In the genomic region with DNA sequence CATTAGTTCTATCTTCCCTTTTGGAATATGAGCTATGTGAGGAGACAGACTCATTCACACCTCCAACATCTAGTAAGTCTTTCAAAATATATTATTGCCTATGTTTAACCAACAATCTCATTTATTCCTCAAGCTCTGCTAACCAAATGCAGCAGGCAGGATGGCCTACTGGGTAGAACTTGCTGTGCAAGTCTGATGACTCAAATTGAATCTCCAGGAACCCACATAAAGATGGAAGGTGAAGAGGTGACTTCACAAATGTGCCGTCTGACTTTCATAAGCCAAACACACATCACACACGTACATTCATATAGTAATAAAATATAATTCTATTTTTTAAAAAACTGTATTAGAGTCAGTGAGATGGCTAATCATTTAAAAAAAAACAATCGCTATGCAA, we compare ENCODE assay signal across 9 mouse cellular contexts. TPM values are rescaled to one million over a fixed set of nuclear protein-coding genes. Genes with fewer than 3 reads are reported as not detected.
A peak's percentile ranks its signal among the peaks of the same experiment; 100 is the strongest.
DNase-seq lines count a peak whose midpoint lies in the region; ATAC-seq and TF ChIP-seq lines count a peak whose summit lies in the region.
"Had no signal": no experiment of that assay in that cellular context is flagged by ENCODE, and none has a peak within 500 bp of the region (broad histone marks: within the 10 kb centered on the region; RNA-seq: fewer than 3 reads in every experiment).

No protein-coding gene starts in this region.

- H3K36me3 ChIP-seq in heart, postnatal 0 days (replicated peaks; ENCODE audit: control insufficient read depth, insufficient read depth, low read length), result peaks cover 15% of the 10 kb centered on the region; the same call in 1 of the 2 replicates
- H3K36me3 ChIP-seq in hindbrain, embryonic 15.5 days, result no peaks in the 10 kb centered on the region
- H3K36me3 ChIP-seq in midbrain, embryonic 13.5 days, result peaks cover under 1% of the 10 kb centered on the region

- no peak for TF ChIP-seq EP300 in heart, postnatal 0 days (IDR thresholded peaks at IDR 0.05; ENCODE audit: low read depth)

- peaks cover 16% of the 10 kb centered on the region for H3K4me1 ChIP-seq in heart, postnatal 0 days (ENCODE audit: control insufficient read depth, insufficient read depth)
- no peaks in the 10 kb centered on the region; the same call in 1 of the 2 replicates for H3K4me1 ChIP-seq in cortical plate, adult 2 months (ENCODE audit: control insufficient read depth, insufficient read depth, low read length)
- peaks cover 17% of the 10 kb centered on the region for H3K4me1 ChIP-seq in hindbrain, embryonic 15.5 days (replicated peaks)
- H3K4me1 ChIP-seq in midbrain, embryonic 13.5 days (replicated peaks), result peaks cover 23% of the 10 kb centered on the region

- H3K9me3 ChIP-seq in heart, postnatal 0 days (replicated peaks; ENCODE audit: control insufficient read depth, low read length), result no peaks in the 10 kb centered on the region
- no peaks in the 10 kb centered on the region for H3K9me3 ChIP-seq in hindbrain, embryonic 15.5 days
- H3K9me3 ChIP-seq in midbrain, embryonic 13.5 days, result no peaks in the 10 kb centered on the region

- peak overlapping the region; percentile 74 for H3K4me2 ChIP-seq in heart, postnatal 0 days (ENCODE audit: low read depth, low read length)
- H3K4me2 ChIP-seq in hindbrain, embryonic 15.5 days, result peak overlapping the region; percentile 95
- H3K4me2 ChIP-seq in midbrain, embryonic 13.5 days (replicated peaks), result peak overlapping the region; percentile 73

- ATAC-seq in heart, postnatal 0 days (ENCODE audit: insufficient read depth, low read depth), result no peak
- ATAC-seq in hindbrain, embryonic 15.5 days (ENCODE audit: low FRiP score, low read depth), result no peak
- no peak for ATAC-seq in midbrain, embryonic 13.5 days

- intact Hi-C loops in heart, postnatal 14 days (cut with DNase I), result loop anchor here (1.0 to 2.0 kb wide), 2 partner anchors 24 to 35 kb away; partner anchors contain the start of gene Sf3b1
- intact Hi-C loops in left cerebral cortex, postnatal 25 days (cut with DNase I), result loop anchor here (1.0 to 5.0 kb wide), 2 partner anchors 25 to 36 kb away; partner anchors contain the start of genes Hspd1 and Hspe1

- no peak for TF ChIP-seq CTCF in heart, postnatal 0 days (IDR thresholded peaks at IDR 0.05; ENCODE audit: low read depth)
- TF ChIP-seq CTCF in cortical plate, adult 2 months (IDR thresholded peaks at IDR 0.05; ENCODE audit: extremely low read depth, insufficient read depth, low read length), result no peak

- TF ChIP-seq POLR2A in cortical plate, adult 2 months (IDR thresholded peaks at IDR 0.05; ENCODE audit: extremely low read depth, insufficient read depth, low read length), result no peak

- peak overlapping the region; percentile 74 for H3K4me3 ChIP-seq in heart, postnatal 0 days (ENCODE audit: low read depth, low read length)
- H3K4me3 ChIP-seq in cortical plate, adult 2 months (ENCODE audit: insufficient read depth, low read length), result no peak overlapping the region; the same call in 1 of the 2 replicates
- peak overlapping the region; percentile 86 for H3K4me3 ChIP-seq in hindbrain, embryonic 15.5 days
- peak overlapping the region; percentile 88 for H3K4me3 ChIP-seq in midbrain, embryonic 13.5 days (replicated peaks)

- no peaks in the 10 kb centered on the region for H3K27me3 ChIP-seq in heart, postnatal 0 days (ENCODE audit: control insufficient read depth, insufficient read depth, low read length)
- 0 out of 2 replicates have a peak, but pooled peaks cover 6% of the 10 kb centered on the region for H3K27me3 ChIP-seq in hindbrain, embryonic 15.5 days
- H3K27me3 ChIP-seq in midbrain, embryonic 13.5 days, result peaks cover 8% of the 10 kb centered on the region

- H3K27ac ChIP-seq in heart, postnatal 0 days (ENCODE audit: low read depth), result peak overlapping the region; percentile 95
- peak overlapping the region; percentile 89; the same call in 1 of the 2 replicates for H3K27ac ChIP-seq in cortical plate, adult 2 months (ENCODE audit: insufficient read depth, low read length)
- peak overlapping the region; percentile 87; the same call in 1 of the 2 replicates for H3K27ac ChIP-seq in hindbrain, embryonic 15.5 days (replicated peaks)
- no peak overlapping the region for H3K27ac ChIP-seq in midbrain, embryonic 13.5 days

- WGBS in heart, postnatal 0 days, result 73% methylated on average over 3 of the region's 3 CpGs
- WGBS in hindbrain, embryonic 15.5 days, result 77% methylated on average over 3 of the region's 3 CpGs
- WGBS in midbrain, embryonic 13.5 days, result 82% methylated on average over 3 of the region's 3 CpGs

- peak overlapping the region; percentile 53 for H3K9ac ChIP-seq in heart, postnatal 0 days (replicated peaks; ENCODE audit: low read depth, low read length)
- no peak overlapping the region for H3K9ac ChIP-seq in hindbrain, embryonic 15.5 days
- H3K9ac ChIP-seq in midbrain, embryonic 13.5 days (replicated peaks), result no peak overlapping the region; the same call in 1 of the 2 replicates

- DNase-seq in heart, postnatal 0 days (ENCODE audit: low spot score), result no peak
- DNase-seq in heart, postnatal 14 days, result no peak
- DNase-seq in urinary bladder, postnatal 25 days (ENCODE audit: low spot score), result no peak
- no peak for DNase-seq in left cerebral cortex, postnatal 25 days (ENCODE audit: low spot score in 2 of 2)
- DNase-seq in retina, postnatal 1 day, result no peak
- DNase-seq: cerebellum, adult 11 months had no signal

RNA-seq across cellular contexts. Expression of gene Coq10b, which starts 0.9 kb away (rescaled TPM):
- total RNA-seq in heart, postnatal 0 days (2014; rRNA removed; ENCODE audit: low replicate concordance), result 11.5 and 12.1 TPM in 2 replicates
- 28.9 and 32.2 TPM in 2 replicates for polyA plus RNA-seq in heart, postnatal 0 days (2015; fragmentation: Nextera tagmentation; extraction: Ambion mirVana)
- 10 to 100 TPM; 47.3 to 61.7 TPM for total RNA-seq in heart, postnatal 14 days (2021)
- 29.1 and 34.7 TPM in 2 replicates for polyA plus RNA-seq in cortical plate, adult 2 months (2012; rRNA removed)
- polyA plus RNA-seq in hindbrain, embryonic 15.5 days (2015; fragmentation: Nextera tagmentation; extraction: Ambion mirVana), result 29.2 and 30.1 TPM in 2 replicates
- polyA plus RNA-seq in midbrain, embryonic 13.5 days (2015; fragmentation: Nextera tagmentation; extraction: Ambion mirVana), result 33.1 and 35.2 TPM in 2 replicates
- 10 to 100 TPM; 29.2 to 35.4 TPM for total RNA-seq in left cerebral cortex, postnatal 25 days (2021)

RNA-seq across cellular contexts. Expression of gene Sf3b1, which starts 24.4 kb away (rescaled TPM):
- 118 and 119 TPM in 2 replicates for total RNA-seq in heart, postnatal 0 days (2014; rRNA removed; ENCODE audit: low replicate concordance)
- 172 and 173 TPM in 2 replicates for polyA plus RNA-seq in heart, postnatal 0 days (2015; fragmentation: Nextera tagmentation; extraction: Ambion mirVana)
- 100 to 1,000 TPM; 100 to 106 TPM for total RNA-seq in heart, postnatal 14 days (2021)
- 172 and 177 TPM in 2 replicates for polyA plus RNA-seq in cortical plate, adult 2 months (2012; rRNA removed)
- polyA plus RNA-seq in hindbrain, embryonic 15.5 days (2015; fragmentation: Nextera tagmentation; extraction: Ambion mirVana), result 257 and 272 TPM in 2 replicates
- polyA plus RNA-seq in midbrain, embryonic 13.5 days (2015; fragmentation: Nextera tagmentation; extraction: Ambion mirVana), result 342 and 394 TPM in 2 replicates
- total RNA-seq in left cerebral cortex, postnatal 25 days (2021), result 100 to 1,000 TPM; 150 to 160 TPM

RNA-seq across cellular contexts. Expression of gene Hspe1, which starts 36.3 kb away (rescaled TPM):
- total RNA-seq in heart, postnatal 0 days (2014; rRNA removed; ENCODE audit: low replicate concordance), result 89.3 and 108 TPM in 2 replicates
- polyA plus RNA-seq in heart, postnatal 0 days (2015; fragmentation: Nextera tagmentation; extraction: Ambion mirVana), result 350 and 362 TPM in 2 replicates
- total RNA-seq in heart, postnatal 14 days (2021), result 100 to 1,000 TPM; 125 TPM
- polyA plus RNA-seq in cortical plate, adult 2 months (2012; rRNA removed), result 141 and 142 TPM in 2 replicates
- polyA plus RNA-seq in hindbrain, embryonic 15.5 days (2015; fragmentation: Nextera tagmentation; extraction: Ambion mirVana), result 240 and 257 TPM in 2 replicates
- polyA plus RNA-seq in midbrain, embryonic 13.5 days (2015; fragmentation: Nextera tagmentation; extraction: Ambion mirVana), result 294 and 301 TPM in 2 replicates
- 10 to 100 TPM; 89.7 to 93.5 TPM for total RNA-seq in left cerebral cortex, postnatal 25 days (2021)

RNA-seq across cellular contexts. Expression of gene Hspd1, which starts 36.4 kb away (rescaled TPM):
- 114 and 139 TPM in 2 replicates for total RNA-seq in heart, postnatal 0 days (2014; rRNA removed; ENCODE audit: low replicate concordance)
- 394 and 397 TPM in 2 replicates for polyA plus RNA-seq in heart, postnatal 0 days (2015; fragmentation: Nextera tagmentation; extraction: Ambion mirVana)
- 100 to 1,000 TPM; 331 to 362 TPM for total RNA-seq in heart, postnatal 14 days (2021)
- 97.7 and 98.4 TPM in 2 replicates for polyA plus RNA-seq in cortical plate, adult 2 months (2012; rRNA removed)
- 272 and 273 TPM in 2 replicates for polyA plus RNA-seq in hindbrain, embryonic 15.5 days (2015; fragmentation: Nextera tagmentation; extraction: Ambion mirVana)
- 295 and 300 TPM in 2 replicates for polyA plus RNA-seq in midbrain, embryonic 13.5 days (2015; fragmentation: Nextera tagmentation; extraction: Ambion mirVana)
- 100 to 1,000 TPM; 160 to 171 TPM for total RNA-seq in left cerebral cortex, postnatal 25 days (2021)
